Mouse (Mus musculus) intestine, embryonic 14.5 days (tissue): Measurements from ENCODE around the gene Sema6d. TPM values are rescaled to one million over a fixed set of nuclear protein-coding genes. Genes with fewer than 3 reads are reported as not detected.

ENCODE experiments used
- ATAC-seq: fragments of 200-750 bp; cut with Nextera tagmentation; replicated peaks from 2 replicates; pipeline ENCODE4 v1.8.0; 2017; ENCODE audit warnings: low read depth, moderate number of reproducible peaks, moderate TSS enrichment, moderate library complexity; ENCODE audit not compliant: low FRiP score, low TSS enrichment
- DNase-seq: peaks from one replicate; pipeline ENCODE4 v3.0.0-alpha.2; 2018; ENCODE audit warnings: low spot score
- H3K27ac ChIP-seq: fragments of 300-500 bp; sonication (generic); 2 replicates; pipeline ENCODE4 v1.5.1; 2014; ENCODE audit warnings: low read depth, mild to moderate bottlenecking, control low read depth
- H3K27me3 ChIP-seq: fragments of 300-500 bp; sonication (generic); replicated peaks from 2 replicates; pipeline ENCODE4 v1.6.1; 2014; ENCODE audit warnings: low read length, control low read depth; ENCODE audit not compliant: control insufficient read depth, insufficient read depth
- H3K36me3 ChIP-seq: fragments of 300-500 bp; sonication (generic); 2 replicates; pipeline ENCODE4 v1.6.1; 2014; ENCODE audit warnings: low read length, control low read depth; ENCODE audit not compliant: control insufficient read depth, insufficient read depth
- H3K4me1 ChIP-seq: fragments of 300-500 bp; sonication (generic); replicated peaks from 2 replicates; pipeline ENCODE4 v1.6.1; 2014; ENCODE audit warnings: low read length, control low read depth, mixed read lengths; ENCODE audit not compliant: control insufficient read depth, insufficient read depth
- H3K4me2 ChIP-seq: fragments of 300-500 bp; sonication (generic); 2 replicates; pipeline ENCODE4 v1.6.1; 2014; ENCODE audit warnings: low read length
- H3K4me3 ChIP-seq: fragments of 300-500 bp; sonication (generic); 2 replicates; pipeline ENCODE4 v1.5.1; 2014; ENCODE audit warnings: low read depth, low read length, control low read depth, mixed read lengths
- H3K9ac ChIP-seq: fragments of 300-500 bp; sonication (generic); 2 replicates; pipeline ENCODE4 v1.6.1; 2014; ENCODE audit warnings: mild to moderate bottlenecking, low read length
- H3K9me3 ChIP-seq: fragments of 300-500 bp; sonication (generic); 2 replicates; pipeline ENCODE4 v1.6.1; 2016; ENCODE audit warnings: low read length, control low read depth; ENCODE audit not compliant: control insufficient read depth
- WGBS: fragments of 180-500 bp; shearing (Covaris S2); extraction: QIAGEN DNeasy Blood & Tissue Kit; methylation state at CpG from one replicate; pipeline ENCODE4 v1.1.7; 2014; 5-methylcytosine and 5-hydroxymethylcytosine counted together
- polyA plus RNA-seq: library from polyadenylated mRNA; unstranded; fragments of >200 nt; fragmentation: Nextera tagmentation; extraction: Ambion mirVana; gene quantifications from 2 replicates; pipeline ENCODE4 v1.2.1, GENCODE M21; 2014

The Sema6d gene
- polyA plus RNA-seq, 1 experiment from 2014 or later = 17.7 TPM

DNA sequence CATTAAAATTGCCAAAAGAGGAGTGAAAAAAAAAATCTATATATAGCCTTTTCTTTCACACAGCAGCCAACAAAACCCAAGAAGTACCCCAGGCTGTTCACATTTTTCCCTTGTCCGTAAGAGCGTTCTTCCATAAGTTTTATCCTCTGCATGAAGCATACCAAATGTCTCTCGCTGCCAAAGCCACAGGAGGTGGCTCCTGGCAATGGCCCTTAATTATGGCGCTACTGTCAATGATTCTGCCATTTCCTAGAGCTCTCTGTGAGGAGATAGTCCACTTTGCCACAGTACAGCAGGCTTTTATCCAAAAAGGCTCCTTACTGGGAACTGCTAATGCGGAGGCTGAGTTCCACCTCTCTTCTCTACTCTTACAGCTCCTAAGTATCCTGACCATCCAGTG is 104.3 kb downstream of the Sema6d start:
- no peaks in the 10 kb centered on the region for H3K4me1 ChIP-seq
- no peak overlapping the region for H3K27ac ChIP-seq
- 92% methylated on average over 5 of the region's 5 CpGs for WGBS
- H3K4me3 ChIP-seq = no peak overlapping the region
- DNase-seq (no peak), ATAC-seq (no peak)
- no peaks in the 10 kb centered on the region for H3K36me3 ChIP-seq
- H3K4me2 ChIP-seq = no peak overlapping the region
- H3K9ac ChIP-seq = no peak overlapping the region
- no peaks in the 10 kb centered on the region for H3K9me3 ChIP-seq
- H3K27me3 ChIP-seq = no peaks in the 10 kb centered on the region

DNA sequence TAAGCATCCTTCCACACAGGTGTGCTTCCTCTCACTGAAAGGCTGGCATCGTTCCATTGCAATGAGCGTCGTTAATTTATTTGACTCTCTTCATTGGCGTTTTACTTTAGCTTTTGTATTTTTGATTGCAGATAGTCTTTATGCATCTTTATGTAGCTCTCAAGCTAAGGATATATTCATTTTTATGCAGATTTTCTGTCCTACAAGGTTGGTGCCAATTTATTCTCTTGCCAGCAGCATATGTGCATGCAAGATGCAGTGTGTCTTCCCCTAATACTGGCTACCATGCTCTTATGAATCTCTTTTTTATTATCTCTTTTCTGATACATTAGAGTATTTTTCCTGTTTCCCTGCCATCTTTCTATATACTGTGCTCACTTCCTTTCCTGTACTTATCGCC is 111.7 kb downstream of the Sema6d start:
- no peak overlapping the region for H3K9ac ChIP-seq
- H3K27ac ChIP-seq = no peak overlapping the region
- no peaks in the 10 kb centered on the region for H3K36me3 ChIP-seq
- H3K4me3 ChIP-seq = no peak overlapping the region
- no peaks in the 10 kb centered on the region for H3K4me1 ChIP-seq
- H3K27me3 ChIP-seq = no peaks in the 10 kb centered on the region
- no peak overlapping the region for H3K4me2 ChIP-seq
- 84% methylated on average over 5 of the region's 5 CpGs for WGBS
- ATAC-seq = no peak
- H3K9me3 ChIP-seq = no peaks in the 10 kb centered on the region
- no peak for DNase-seq

DNA sequence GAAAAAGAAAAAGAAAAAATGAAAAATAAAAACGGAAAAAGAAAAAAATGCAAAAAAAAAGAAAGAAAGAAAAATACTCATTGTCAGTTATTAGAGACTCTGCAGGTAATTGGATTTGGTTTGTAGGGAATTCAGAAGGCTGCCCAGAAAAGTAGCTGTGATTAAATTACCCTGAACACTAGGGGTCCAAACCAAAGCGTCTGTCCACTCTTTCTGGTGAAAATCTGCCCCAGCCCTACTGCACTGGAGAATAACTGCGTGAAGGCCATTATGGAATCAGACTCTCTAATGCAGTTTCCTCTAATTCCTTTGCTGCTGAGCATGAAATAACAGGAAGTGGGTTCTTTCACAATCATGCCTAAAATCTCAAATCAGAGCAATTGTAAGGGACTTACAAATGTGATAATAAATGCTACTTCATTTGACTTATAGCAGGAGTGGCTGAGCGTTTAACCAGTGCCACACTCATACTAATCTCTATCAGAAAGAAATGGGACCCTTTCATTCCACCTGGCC is 112.8 kb downstream of the Sema6d start:
- Histone ChIP-seq H3K4me1 (no peaks in the 10 kb centered on the region), H3K27me3 (no peaks in the 10 kb centered on the region), H3K27ac (no peak overlapping the region), H3K4me2 (no peak overlapping the region), H3K9ac (no peak overlapping the region), H3K9me3 (no peaks in the 10 kb centered on the region), H3K4me3 (no peak overlapping the region), H3K36me3 (no peaks in the 10 kb centered on the region)
- ATAC-seq (no peak), DNase-seq (no peak)
- 44% methylated on average over 4 of the region's 4 CpGs for WGBS

DNA sequence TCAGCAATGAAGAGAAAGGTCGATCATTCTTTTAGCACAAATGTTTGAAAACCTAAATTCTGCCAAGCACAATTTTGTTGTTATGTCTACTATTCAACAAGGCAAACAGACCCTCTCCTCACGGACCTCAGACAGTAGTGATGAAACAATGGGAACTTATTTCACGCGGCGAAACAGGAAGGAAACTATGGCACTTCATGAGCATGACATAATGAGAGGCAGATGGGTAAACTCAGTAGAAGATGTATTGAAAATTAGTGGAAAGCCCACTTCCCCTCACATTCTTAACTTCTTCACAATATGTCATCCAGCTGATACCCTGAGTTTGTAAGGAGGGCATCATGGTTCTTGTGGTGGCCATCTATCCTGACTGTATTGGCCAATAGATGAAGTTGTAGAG is 116.0 kb downstream of the Sema6d start:
- no peak for ATAC-seq
- Histone ChIP-seq H3K27me3 (no peaks in the 10 kb centered on the region), H3K9me3 (no peaks in the 10 kb centered on the region), H3K36me3 (no peaks in the 10 kb centered on the region), H3K27ac (no peak overlapping the region), H3K4me2 (no peak overlapping the region), H3K9ac (no peak overlapping the region), H3K4me1 (no peaks in the 10 kb centered on the region), H3K4me3 (no peak overlapping the region)
- DNase-seq = no peak
- 82% methylated on average over 5 of the region's 5 CpGs for WGBS

DNA sequence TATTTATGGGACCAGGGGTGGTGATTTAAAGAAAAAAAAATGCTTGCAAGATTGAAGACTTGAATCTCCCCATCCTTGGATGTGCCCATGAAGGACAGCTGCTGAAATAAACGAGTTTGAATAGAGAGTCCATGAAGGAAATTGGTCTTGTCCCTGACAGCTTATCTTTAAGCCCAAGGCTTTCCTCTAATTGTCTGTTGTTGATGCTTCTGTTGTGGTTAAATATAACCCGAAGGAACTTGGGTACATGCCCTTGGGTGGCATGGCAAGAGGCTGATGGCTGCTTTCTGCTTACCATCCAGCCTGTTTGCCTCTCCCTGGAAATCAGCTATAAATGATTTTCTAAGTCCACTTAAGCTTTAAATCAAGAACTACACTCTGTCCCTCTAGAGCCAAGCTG is 118.5 kb downstream of the Sema6d start:
- Histone ChIP-seq H3K27me3 (no peaks in the 10 kb centered on the region), H3K4me2 (no peak overlapping the region), H3K9ac (no peak overlapping the region), H3K27ac (no peak overlapping the region), H3K9me3 (no peaks in the 10 kb centered on the region), H3K4me3 (no peak overlapping the region), H3K36me3 (no peaks in the 10 kb centered on the region), H3K4me1 (no peaks in the 10 kb centered on the region)
- WGBS = 75% methylated on average over 2 of the region's 2 CpGs
- no peak for ATAC-seq
- DNase-seq = no peak

DNA sequence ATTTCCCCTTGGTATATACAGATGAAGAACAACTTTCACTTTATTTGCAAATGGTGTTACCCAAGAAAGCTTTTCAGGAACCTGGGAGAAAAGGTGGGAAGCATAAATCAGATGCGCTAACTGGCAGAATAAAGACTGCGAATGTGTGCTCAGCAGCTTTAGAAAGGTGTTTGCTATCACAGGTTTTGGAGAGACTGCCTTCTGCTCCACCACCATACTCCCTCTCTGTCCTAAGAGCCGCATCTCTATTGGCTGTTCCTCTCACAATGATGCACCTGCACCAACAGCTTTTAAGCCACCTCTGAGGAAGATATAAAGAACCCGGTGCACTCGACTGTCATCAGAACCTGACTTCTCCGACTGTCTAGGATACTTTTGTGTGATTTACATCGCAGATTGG is 133.8 kb downstream of the Sema6d start:
- 75% methylated on average over 7 of the region's 7 CpGs for WGBS
- no peaks in the 10 kb centered on the region for H3K4me1 ChIP-seq

DNA sequence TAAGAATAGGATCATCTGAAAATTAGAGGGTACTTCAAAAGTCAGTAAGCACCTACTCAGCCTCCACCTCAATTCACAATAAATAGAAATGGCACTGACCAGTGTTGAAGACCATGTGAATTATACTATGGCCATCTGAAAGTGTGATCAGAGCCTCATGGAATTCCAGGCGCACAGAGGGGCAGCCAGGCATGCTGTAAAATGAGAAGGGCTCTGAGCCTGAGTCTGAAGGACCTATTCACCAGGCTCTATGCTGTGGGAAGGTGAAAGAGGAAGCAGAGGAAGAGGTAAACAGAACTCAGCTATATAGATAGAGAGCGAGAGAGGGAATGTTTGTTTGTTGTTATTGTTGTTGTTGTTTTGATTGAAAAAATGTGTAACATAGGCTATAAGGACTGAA is 134.6 kb downstream of the Sema6d start:
- H3K4me3 ChIP-seq = no peak overlapping the region
- no peak overlapping the region for H3K4me2 ChIP-seq
- no peaks in the 10 kb centered on the region for H3K9me3 ChIP-seq
- DNase-seq (no peak), ATAC-seq (no peak)
- H3K27me3 ChIP-seq = no peaks in the 10 kb centered on the region
- no peaks in the 10 kb centered on the region for H3K4me1 ChIP-seq
- H3K36me3 ChIP-seq = no peaks in the 10 kb centered on the region
- no peak overlapping the region for H3K27ac ChIP-seq
- WGBS = 46% methylated on average over 2 of the region's 2 CpGs
- H3K9ac ChIP-seq = no peak overlapping the region

More for the DNA sequence above, 133.8 kb downstream of the Sema6d start:
- H3K4me3 ChIP-seq = no peak overlapping the region
- no peak overlapping the region for H3K27ac ChIP-seq
- DNase-seq (no peak), ATAC-seq (no peak)
- H3K9ac ChIP-seq = no peak overlapping the region
- H3K4me2 ChIP-seq = no peak overlapping the region
- H3K9me3 ChIP-seq = no peaks in the 10 kb centered on the region
- H3K36me3 ChIP-seq = no peaks in the 10 kb centered on the region
- no peaks in the 10 kb centered on the region for H3K27me3 ChIP-seq

DNA sequence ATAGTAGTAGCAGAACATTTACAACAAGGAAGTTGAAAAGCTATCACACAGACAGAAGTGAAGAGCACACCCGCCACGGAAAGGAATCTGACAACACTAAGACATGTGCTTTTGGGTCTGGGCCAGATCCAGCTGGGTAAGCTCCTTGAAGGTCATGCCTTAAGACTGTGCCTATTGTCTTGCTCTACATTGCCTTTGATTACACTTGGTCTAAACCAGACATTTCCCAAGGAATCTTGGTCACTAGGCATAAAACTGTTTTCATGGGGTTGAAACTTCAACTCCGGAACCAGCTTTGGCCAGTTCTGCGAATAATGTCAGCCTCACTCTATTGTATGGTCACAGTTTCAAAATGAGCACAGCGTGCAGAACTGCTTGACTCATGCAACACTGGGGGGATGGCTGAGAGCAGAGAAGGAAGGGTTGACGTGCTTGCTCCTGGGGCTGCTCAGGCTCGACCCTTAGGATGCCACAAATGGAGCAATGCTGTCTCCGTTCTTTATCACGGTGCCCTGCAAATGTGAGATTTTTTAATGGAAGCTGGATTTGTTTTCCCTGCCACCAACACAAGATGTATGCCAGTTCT is 145.0 kb downstream of the Sema6d start:
- H3K27ac ChIP-seq = no peak overlapping the region
- DNase-seq = no peak
- no peak overlapping the region for H3K9ac ChIP-seq

DNA sequence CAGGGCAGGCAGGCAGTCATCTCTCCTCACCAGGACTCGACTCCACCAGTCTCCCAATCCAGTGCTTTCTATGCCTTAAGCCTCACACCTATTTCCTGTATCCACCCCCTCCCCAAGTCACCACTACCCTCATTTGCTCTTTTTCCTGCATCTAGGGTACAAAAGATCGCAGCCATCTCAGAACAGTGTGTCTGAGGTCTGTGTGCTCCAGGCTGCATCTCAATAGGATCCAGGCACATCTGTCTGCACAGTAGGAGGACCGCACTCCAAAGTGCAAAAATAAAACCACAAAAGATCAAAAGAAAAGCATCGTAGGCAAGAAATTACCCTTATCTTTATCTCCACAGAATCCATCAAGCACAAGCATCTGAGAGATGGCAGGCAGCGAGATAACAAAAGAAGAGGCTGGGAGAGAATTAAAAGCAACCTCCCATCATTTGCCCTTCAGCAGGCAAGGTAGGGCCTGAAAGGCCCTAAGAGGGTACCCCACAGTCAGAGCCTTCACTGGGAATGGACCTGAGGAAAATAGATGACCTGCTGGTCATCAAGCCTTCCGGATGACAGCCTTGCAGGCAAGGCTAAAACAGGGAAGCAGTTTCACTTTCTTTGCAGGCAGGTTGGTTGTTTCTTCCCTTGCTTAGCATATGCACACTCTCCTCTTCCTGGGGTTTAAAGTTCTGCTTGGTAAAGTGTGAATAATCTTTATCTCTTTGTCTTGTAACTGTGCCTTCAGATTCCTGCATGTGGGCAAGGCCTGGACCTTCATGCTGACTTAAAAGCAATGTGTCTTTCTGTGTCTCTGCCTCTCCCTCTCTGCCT is 145.7 kb downstream of the Sema6d start:
- Histone ChIP-seq H3K27ac (no peak overlapping the region), H3K4me2 (no peak overlapping the region), H3K36me3 (no peaks in the 10 kb centered on the region), H3K4me3 (no peak overlapping the region), H3K9me3 (no peaks in the 10 kb centered on the region), H3K27me3 (no peaks in the 10 kb centered on the region), H3K9ac (no peak overlapping the region), H3K4me1 (no peaks in the 10 kb centered on the region)
- DNase-seq = no peak
- WGBS = 50% methylated on average over 6 of the region's 6 CpGs
- no peak for ATAC-seq

More for the DNA sequence above, 145.0 kb downstream of the Sema6d start:
- no peak for ATAC-seq
- H3K9me3 ChIP-seq = no peaks in the 10 kb centered on the region
- WGBS = 79% methylated on average over 9 of the region's 9 CpGs
- no peaks in the 10 kb centered on the region for H3K4me1 ChIP-seq
- H3K4me2 ChIP-seq = no peak overlapping the region
- H3K27me3 ChIP-seq = no peaks in the 10 kb centered on the region
- H3K36me3 ChIP-seq = no peaks in the 10 kb centered on the region
- no peak overlapping the region for H3K4me3 ChIP-seq
